Mouse (Mus musculus) left cerebral cortex, adult 18-20 months (tissue): Measurements from ENCODE around the gene 4921524J17Rik. TPM values are rescaled to one million over a fixed set of nuclear protein-coding genes. Genes with fewer than 3 reads are reported as not detected.

Experiments
- DNase-seq, 2 experiments: peaks; one replicate each; pipeline ENCODE4 v3.0.0; 2021 to 2022; ENCODE audit warnings: low spot score in 2 of 2, mixed read lengths in 1 of 2
- long read RNA-seq, 2 experiments: library from polyadenylated mRNA; stranded (forward); transcript quantifications; one replicate each; pipeline ENCODE4 v2.0.0; 2021
- total RNA-seq, 2 experiments: library from RNA; stranded (reverse); gene quantifications; 2 replicates each; pipeline ENCODE4 v1.2.3; 2021

Gene 4921524J17Rik
- 10 to 100 TPM; 11.4 to 13.2 TPM for total RNA-seq
- long read RNA-seq, experiment 1, transcript 4921524J17Rik-201 (4 exons, 1,587 nt): major isoform, 24 of 26 reads
- long read RNA-seq, experiment 1, partial matches to known transcripts: 0 of 26 reads
- long read RNA-seq, experiment 1, other reads (novel, unspliced or antisense): 1 of 26 reads
- long read RNA-seq, experiment 2, transcript 4921524J17Rik-201 (4 exons, 1,587 nt): major isoform, 12 of 13 reads
- long read RNA-seq, experiment 2, partial matches to known transcripts: 0 of 13 reads
- long read RNA-seq, experiment 2, other reads (novel, unspliced or antisense): 1 of 13 reads

DNA sequence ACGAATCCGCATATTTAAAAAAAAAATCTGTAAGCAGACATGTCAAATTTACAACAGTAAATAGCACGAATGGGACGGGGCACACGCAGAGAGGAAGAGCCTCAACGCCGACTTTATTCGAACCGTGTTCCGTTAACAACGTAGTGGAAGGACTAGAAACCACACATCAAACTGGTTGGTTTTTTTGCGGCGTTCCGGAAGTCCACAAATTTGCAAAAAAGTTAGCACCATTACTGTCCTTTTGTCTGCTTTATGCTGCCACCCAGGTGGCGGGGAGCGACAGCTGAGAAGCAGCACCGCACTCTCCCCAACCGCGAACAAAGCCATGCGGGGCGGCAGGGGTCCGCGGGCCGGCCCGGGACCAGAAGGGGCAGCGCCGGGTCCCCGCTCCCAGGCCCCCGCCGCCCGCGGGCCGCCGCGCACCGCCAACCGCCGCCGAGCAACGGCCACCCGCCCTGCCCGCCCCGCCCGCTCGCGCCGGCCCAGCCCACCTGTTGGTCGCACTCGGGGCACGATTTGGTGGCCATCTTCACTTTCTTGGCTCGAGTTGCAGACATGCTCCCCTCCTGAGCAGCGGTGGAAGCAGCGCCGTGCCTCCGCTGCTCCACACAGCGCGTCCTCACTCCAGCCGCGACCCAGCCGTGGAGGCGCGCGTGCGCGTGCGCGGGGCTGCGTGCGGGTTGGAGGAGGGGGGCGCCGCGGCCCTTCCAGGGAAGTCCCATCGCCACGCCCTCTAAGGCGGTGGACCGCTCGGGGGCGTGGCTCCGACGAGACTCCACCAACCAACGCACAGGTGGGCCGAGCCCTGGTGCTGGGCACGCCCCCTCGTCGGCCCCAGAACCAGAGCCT is at the start of gene 4921524J17Rik:
Gene 4921524J17Rik, minus strand, starts transcription at position 666 of the 849 bp plus-strand sequence.
- DNase-seq: peak; percentile 96 to 98

DNA sequence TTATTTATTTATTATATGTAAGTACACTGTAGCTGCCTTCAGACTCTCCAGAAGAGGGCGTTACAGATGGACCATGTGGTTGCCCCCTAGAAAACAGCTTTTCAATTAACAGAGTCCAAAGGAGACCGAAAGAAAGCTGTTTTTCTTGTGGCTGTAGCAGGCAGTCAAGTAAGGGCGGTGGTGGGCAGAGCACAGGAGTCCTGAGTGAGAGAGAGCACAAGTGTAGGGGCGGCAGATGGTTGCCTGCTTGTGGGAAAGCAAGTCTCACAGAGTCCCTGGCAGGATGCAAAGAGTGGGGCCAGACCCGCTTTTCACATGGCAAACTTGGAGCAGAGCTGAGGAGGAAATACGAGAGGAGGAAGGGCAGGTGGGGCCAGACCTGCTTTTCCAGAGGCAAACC is 49.8 kb upstream of the 4921524J17Rik start:
- peak in 1 of 2 experiments; percentile 32 for DNase-seq

DNA sequence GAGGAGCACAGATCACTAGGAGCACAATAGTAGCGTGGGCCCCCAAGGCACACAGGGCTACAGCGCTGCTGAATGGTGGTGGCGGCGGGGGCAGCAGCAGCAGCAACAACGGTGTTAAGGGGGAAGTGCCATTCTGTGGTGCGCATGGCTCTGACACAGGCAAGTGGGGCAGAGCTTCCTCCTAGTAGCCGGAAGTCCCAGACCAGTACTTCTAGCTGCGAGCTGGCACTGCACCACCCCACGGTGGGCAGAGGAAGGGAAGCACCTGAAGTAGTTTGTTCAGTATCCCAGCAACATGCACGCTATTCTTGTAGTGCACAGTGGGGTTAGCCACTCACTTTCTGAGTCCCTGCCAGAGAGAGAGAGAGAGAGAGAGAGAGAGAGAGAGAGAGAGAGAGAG is 49.3 kb upstream of the 4921524J17Rik start:
- peak; percentile 33 to 46 for DNase-seq

DNA sequence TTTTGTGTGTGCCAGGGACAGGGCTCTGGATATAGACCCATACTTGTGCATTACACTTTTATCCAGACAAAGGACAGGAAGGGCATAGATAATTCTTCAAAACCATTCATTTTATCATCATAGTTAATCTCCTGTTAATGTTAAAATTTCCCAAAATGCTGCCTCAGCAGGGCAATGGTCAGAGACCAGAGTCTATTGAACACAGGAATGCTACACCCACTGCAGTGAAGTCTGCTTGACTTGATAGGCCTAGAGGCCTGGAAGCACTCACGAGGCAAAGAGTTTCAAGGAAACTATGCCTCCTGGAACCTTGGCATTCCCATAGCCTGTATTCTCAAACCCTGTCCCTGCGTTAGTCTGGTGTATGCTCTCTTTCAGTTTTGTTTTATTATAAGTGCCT is 47.1 kb upstream of the 4921524J17Rik start:
- no peak for DNase-seq

DNA sequence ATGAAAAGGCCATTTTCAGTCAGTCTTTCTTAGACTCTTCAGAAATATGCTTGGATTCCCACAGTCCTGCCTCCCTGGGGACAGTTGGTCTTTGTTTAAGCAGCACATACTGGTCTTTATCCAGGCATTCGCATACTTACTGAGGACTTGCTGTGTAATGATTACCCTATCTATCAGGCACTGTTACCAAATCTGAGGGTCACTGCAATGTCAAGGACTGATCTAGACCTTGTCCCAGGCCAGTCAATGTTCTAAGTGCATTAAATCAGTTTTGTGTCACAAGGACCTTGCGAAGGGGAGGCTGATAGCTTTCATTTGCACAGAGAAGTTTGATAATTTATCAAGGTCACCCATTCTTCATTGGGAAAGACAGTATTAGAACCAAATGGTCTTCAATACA is 45.8 kb upstream of the 4921524J17Rik start:
- no peak for DNase-seq

DNA sequence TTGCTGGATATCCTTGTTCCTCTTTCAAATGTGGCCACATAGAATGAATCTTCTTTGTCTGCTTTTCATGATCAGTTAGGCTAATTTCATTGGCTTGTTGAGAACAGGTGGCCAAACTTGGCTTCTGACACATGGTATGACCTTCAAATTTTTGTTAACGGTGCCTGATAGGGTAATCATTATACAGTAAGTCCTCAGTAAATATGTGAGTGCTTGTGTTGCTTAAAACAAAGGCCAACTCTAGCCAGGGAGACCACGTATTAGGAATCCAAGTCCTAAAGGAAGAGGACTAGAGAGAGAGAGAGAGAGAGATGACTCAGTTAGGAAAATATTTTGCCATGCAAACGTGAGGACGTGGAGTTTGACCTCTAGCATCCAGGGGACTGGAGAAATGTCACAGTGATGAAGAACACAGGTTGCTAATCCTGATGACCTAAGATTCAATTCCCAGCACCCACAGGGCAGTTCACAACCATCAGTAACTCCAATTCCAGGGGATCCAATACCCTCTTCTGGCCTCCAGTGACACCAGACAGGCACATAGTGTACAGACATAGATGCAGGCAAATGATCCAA is 44.4 kb upstream of the 4921524J17Rik start:
- DNase-seq: no peak

DNA sequence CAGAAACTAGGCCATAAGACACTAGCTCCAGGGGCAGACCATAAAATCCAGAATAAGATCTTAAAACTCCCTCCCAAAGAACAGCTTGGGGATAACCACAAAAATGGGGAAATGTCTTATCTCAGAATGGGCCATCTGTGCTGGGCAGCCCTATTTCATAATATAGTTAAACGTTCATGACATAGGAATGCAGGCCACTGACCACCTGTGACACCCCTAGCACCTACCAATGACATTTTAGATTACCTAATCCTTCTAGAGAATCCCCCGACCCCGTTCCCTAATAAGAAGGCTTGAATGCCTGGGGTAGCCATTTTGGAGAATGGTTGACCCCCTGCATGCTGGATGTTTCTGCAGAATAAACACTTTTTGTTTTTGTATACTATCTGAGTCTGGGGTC is 42.3 kb upstream of the 4921524J17Rik start:
- DNase-seq: no peak

DNA sequence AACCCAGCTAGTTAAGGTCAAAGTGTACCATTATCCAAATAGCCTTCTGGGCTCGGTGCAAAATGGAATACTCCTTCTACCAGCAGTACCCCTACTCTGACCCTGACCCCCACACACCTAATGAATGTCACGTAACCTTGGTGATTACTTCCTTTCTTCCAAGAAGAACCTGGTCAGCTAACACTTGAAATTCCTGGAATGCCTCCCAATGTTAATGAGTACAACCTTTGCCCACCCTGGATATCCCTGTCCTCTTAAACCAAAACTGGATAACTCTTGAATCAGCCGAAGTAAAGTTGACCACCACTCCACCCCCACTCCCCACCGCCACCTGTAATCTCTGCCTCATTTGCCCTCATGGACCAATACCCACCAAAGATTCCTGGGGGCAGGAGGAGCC is 40.6 kb upstream of the 4921524J17Rik start:
- DNase-seq: no peak

DNA sequence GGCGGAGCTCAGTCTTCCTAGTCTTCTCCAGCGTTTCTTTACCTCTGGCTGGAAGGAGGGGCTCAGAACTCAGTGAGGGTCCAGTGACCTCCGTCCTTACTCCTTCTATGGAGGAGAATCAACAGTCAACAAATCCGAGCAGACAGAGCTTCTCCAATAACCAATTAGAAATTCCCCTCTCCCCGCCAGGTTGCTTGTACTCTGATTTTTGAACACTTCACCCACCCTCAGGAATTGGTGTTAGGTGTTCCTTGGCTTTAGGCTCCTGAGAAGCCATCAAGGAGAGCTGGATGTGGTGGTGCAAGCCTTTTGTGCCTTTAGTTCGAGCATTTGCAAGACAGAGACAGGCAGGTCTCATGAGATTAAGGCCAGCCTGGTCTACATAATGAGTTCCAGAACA is 40.2 kb upstream of the 4921524J17Rik start:
- DNase-seq: no peak

DNA sequence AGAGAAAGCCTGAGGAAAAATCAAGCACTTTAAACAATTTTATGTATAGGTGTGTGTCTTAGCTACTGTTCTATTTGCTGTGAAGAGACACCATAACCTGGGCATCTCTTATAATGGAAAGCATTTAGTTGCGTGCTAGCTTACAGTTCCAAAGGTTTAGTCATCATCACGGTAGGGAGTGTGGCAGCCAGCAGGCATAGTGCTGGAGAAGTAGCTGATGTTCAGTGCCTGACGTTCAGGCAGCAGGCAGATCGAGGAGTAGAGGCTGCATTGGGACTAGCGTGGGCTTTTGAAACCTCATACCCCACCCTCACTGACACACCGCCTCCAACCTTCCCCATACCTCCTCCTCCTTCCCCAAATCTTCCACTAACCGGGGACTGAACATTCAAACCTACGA is 38.1 kb upstream of the 4921524J17Rik start:
- no peak for DNase-seq

DNA sequence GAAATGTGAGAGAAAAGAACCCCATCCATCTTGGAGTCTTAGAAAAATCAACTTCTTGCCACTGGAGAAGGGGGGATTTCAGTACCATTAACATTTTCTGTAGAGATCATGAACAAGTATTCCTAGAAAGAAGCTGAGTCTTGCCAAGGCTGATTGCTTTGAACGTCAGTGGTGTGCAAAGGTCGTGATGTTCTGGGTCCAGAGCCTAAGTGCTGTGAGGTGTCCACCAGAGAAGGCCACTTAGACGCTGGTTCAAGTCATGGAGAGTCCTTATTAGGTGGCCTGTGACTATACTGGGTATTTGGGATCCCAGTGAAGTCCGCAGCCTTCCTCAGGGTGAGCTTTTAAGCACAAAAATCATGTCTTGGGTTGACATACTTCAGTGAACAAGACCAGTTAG is 33.4 kb upstream of the 4921524J17Rik start:
- DNase-seq: no peak

DNA sequence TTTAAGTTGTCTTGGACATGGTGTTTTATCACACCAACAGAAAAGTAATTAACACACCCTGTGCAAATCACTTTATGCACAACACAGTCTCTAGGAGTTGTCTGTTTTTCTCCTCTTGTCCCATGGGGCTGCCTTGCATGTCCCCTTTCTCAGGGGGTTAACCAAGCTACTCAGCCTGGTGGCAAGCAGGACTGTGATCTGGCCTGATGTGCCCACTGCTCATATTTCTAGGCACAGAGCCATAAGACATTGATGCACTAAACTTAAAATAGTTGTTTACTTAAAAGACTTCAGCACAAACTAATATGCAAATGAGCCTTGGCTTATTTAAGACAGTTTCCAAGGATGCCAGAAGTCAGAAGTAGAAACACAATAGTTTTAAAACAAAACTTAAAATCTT is 31.7 kb upstream of the 4921524J17Rik start:
- DNase-seq: no peak

DNA sequence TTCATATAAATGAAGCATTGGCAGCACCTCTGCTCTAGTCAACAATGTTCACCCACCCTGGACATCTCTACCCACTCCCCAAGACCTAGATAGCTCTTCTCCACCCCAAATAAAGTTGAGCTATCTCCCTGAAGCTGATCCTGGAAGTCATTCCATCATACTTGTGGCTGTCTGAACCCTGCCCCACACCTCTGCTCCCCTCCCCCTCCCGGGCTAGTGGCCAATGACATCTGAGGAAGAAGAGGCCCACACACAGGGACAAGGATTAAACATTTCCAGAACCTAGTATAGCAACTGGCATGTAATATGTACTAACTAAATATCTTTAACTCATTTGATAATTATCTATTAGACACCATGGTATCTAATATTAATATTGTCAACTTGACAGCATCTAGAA is 29.8 kb upstream of the 4921524J17Rik start:
- no peak for DNase-seq

DNA sequence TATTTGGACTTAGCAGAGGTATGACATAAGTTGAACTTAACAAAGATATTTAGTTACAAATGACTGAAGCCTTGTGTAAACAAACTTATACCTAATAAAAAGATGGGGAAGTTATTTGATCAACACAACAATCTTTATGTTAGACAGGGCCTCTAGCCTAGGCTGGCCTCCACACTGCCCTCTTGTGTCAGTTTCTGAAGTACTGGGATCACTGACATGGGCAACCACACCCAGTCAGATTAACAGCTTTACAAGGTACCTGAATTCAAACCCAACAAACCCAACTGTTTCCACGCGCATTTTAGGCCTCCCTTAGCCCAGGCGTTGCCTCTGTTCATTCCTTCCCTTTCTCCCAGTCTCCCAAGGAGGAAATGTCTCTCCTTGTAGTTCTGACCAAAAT is 28.7 kb upstream of the 4921524J17Rik start:
- peak in 1 of 2 experiments; percentile 9 for DNase-seq

DNA sequence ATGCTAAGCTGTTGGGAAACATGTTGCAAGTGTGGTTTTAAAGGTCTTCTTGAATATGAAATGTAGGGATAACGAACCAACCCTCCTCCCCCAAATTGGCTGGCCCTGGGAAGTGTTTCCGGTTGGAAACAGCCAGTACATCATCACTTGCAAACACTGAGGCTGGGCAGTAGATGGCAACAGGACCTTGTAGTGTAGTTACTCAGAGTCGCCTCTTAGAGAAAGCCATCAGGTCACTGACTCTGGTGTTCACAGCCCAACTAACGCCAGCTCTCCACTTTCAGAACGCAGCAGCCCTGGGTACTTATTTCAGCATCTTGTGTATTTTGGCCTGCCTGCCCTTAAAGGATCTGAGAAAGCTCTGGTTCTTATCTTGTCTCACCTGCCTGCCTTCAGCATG is 28.2 kb upstream of the 4921524J17Rik start:
- DNase-seq: no peak

DNA sequence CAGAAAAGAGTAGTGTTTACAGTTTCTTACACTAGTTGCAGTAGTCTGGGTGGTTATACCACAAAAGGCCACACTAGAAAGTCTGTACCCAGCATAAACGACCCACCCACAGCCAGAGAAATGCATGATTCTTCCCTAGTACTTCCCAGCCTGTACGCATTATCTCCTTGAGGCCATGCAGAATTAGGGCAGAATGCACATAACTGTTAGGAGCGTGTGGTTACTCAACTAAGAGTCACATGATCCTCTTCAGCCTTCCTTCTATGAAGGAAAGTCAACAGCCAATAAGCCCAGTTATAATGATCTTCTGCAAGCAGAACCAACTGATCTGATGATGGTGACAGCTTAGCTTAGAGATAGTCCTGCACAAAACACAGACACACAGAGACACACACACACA is 26.9 kb upstream of the 4921524J17Rik start:
- DNase-seq: no peak

DNA sequence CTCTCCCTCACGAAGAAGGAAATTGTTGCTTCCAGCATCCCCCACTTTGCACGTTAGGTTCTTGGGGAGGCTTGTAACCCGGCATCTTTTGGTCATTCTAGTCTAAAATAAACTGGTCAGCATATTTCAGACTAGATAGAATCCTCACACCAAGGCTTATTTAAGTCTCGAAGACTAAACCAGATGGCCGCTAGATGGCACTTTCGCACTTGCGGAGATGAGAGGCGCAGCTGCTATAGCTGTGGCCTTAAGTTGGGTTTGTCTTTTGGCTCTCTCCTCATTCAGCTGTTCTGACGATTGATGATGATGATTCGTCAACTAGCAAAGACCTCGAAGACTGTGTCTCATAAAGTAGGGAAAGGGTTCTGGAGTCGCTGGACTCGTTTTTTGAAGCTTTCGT is 23.9 kb upstream of the 4921524J17Rik start:
- DNase-seq: peak; percentile 60 to 69

DNA sequence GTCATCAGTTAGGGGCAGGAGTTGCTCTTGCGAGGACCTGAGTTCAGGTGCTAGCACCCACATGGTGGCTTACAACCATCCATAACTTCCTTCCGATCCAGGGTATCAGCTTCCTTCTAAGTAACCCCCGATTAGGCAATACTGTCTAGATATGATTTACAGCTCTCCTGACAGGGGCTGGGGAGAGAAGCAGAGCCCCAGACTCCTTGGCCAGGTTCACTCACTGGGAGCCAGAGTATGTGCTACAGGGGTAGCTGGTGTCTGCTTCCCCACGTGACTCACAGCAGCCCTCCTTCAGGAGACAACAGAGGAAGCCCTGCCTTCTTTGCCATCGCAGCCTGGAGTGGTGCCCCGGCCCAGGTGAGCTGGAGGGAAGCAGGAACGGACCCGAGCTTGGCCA is 22.1 kb upstream of the 4921524J17Rik start:
- DNase-seq: no peak

DNA sequence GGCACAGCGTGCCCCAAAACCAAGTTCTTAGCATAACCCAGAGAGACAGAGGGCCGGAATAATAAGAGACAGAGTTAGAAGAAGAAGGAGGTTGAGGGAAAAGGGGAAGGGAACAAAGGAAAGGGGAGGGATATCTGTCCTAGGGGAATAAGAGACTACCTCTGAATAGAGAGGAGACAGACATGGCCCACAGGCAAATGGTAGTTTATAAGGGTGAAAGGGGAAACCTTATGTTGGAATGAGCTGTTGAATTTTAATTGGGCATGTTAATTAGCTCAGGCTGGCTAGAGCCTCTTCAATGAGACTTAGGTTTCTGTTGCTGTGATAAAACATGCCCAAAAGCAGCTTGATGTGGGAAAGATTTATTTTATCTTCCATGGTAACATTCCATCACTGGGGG is 20.6 kb upstream of the 4921524J17Rik start:
- DNase-seq: no peak

DNA sequence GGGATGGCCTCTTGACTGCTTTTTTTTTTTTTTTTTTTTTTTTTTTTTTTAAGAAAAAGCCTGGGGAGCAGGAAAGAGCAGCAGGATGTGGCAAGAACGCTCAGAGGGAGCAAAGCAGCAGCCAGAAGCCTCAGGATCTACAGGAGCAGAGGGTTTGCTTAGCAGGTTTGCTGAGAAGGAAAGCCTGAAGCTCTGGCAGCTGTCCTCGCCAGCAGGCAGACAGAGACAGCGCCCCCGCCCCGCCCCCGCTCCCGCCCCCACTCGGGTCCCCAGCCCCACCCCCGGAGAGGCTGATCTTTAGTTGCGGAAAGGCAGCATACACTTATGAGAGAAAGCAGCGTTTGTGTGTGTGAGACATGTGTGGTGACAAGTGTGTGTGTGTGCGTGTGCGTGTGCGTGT is 19.7 kb upstream of the 4921524J17Rik start:
- no peak for DNase-seq

DNA sequence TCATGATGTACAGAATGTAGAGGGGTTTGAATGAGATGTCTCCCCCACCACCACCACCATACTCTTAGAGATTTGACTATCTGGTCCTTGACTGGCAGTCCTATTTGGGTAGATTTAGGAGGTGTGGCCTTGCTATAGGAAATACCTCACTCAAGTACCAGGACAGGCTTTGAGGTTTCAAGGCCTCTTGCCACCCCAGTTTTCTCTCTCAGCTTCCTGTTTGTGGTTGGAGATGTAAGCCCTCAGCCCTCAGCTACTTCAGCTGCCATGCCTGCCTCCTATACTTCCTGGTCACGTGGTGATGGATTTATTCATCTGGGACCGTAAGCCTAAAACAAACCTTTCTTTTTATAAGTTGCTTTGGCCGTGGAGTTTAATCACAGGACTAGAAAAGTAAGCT is 17.7 kb upstream of the 4921524J17Rik start:
- DNase-seq: no peak
